Mouse (Mus musculus): ENCODE data around the gene Usp28. TPM values are rescaled to one million over a fixed set of nuclear protein-coding genes. Genes with fewer than 3 reads are reported as not detected.
A peak's percentile ranks its signal among the peaks of the same experiment; 100 is the strongest.

Usp28 gene
- total RNA-seq, 2 experiments from 2014 or later, result 0.76 to 11.3 TPM

- ATAC-seq (replicated peaks; ENCODE audit: low FRiP score, poor library complexity, severe bottlenecking), result no peak
Measured at GRCm38 (mm10) chr9:48999256-48999655, 14.1 kb downstream of the Usp28 start.

GRCm38 (mm10) chr9:49015824-49016223, 30.6 kb downstream of the Usp28 start:
- ATAC-seq (replicated peaks; ENCODE audit: low FRiP score, poor library complexity, severe bottlenecking), result no peak

- no peak for ATAC-seq (replicated peaks; ENCODE audit: low FRiP score, poor library complexity, severe bottlenecking)
Measured at GRCm38 (mm10) chr9:49021289-49021688, 36.1 kb downstream of the Usp28 start.

- no peak for ATAC-seq (replicated peaks; ENCODE audit: low FRiP score, poor library complexity, severe bottlenecking)
Measured at GRCm38 (mm10) chr9:49023956-49024355, 38.8 kb downstream of the Usp28 start.

GRCm38 (mm10) chr9:49024529-49024928, 39.4 kb downstream of the Usp28 start:
- ATAC-seq (replicated peaks; ENCODE audit: low FRiP score, poor library complexity, severe bottlenecking), result no peak

GRCm38 (mm10) chr9:49034764-49035163, 49.6 kb downstream of the Usp28 start:
- ATAC-seq (replicated peaks; ENCODE audit: low FRiP score, poor library complexity, severe bottlenecking), result no peak

- ATAC-seq (replicated peaks; ENCODE audit: low FRiP score, poor library complexity, severe bottlenecking), result no peak
Measured at GRCm38 (mm10) chr9:49050901-49051300, 65.7 kb downstream of the Usp28 start.

- ATAC-seq (replicated peaks; ENCODE audit: low FRiP score, poor library complexity, severe bottlenecking), result no peak
Measured at GRCm38 (mm10) chr9:49051349-49051748, 66.2 kb downstream of the Usp28 start.

GRCm38 (mm10) chr9:49054028-49054427, 68.9 kb downstream of the Usp28 start:
- no peak for ATAC-seq (replicated peaks; ENCODE audit: low FRiP score, poor library complexity, severe bottlenecking)

GRCm38 (mm10) chr9:49055333-49056205, 70.4 kb downstream of the Usp28 start, which contains the start of gene Zw10:
Zw10 (plus strand) TSS chr9:49055613.
- ATAC-seq (replicated peaks; ENCODE audit: low FRiP score, poor library complexity, severe bottlenecking), result peak; percentile 96

GRCm38 (mm10) chr9:49076847-49077246, 91.7 kb downstream of the Usp28 start:
- no peak for ATAC-seq (replicated peaks; ENCODE audit: low FRiP score, poor library complexity, severe bottlenecking)

- no peak for ATAC-seq (replicated peaks; ENCODE audit: low FRiP score, poor library complexity, severe bottlenecking)
Measured at GRCm38 (mm10) chr9:49081107-49081506, 95.9 kb downstream of the Usp28 start, which contains the start of gene Tmprss5. Tmprss5 (plus strand) TSS chr9:49081260.

GRCm38 (mm10) chr9:49081561-49081960, 96.4 kb downstream of the Usp28 start:
- no peak for ATAC-seq (replicated peaks; ENCODE audit: low FRiP score, poor library complexity, severe bottlenecking)

GRCm38 (mm10) chr9:49087317-49087716, 102.1 kb downstream of the Usp28 start:
- no peak for ATAC-seq (replicated peaks; ENCODE audit: low FRiP score, poor library complexity, severe bottlenecking)

Other genes with a start within 250 kb of the Usp28 start
- under 0.01 TPM in 1 of 2 replicates, not detected in the other for gene Zbtb16, start 149.2 kb upstream of the Usp28 start, total RNA-seq (2015; ENCODE audit: low replicate concordance)
- 0.13 and 0.76 TPM in 2 replicates for gene Zbtb16, start 149.2 kb upstream of the Usp28 start, total RNA-seq (2017; ENCODE audit: low replicate concordance)
- not detected in 2 replicates for gene Htr3a, start 74.3 kb upstream of the Usp28 start, total RNA-seq (2015; ENCODE audit: low replicate concordance)
- not detected in 2 replicates for gene Htr3a, start 74.3 kb upstream of the Usp28 start, total RNA-seq (2017; ENCODE audit: low replicate concordance)
- gene Htr3b, start 20.4 kb upstream of the Usp28 start, total RNA-seq (2015; ENCODE audit: low replicate concordance), result not detected in 2 replicates
- gene Htr3b, start 20.4 kb upstream of the Usp28 start, total RNA-seq (2017; ENCODE audit: low replicate concordance), result not detected in 2 replicates
- 71.0 and 75.0 TPM in 2 replicates for gene Zw10, start 70.2 kb downstream of the Usp28 start, total RNA-seq (2015; ENCODE audit: low replicate concordance)
- gene Zw10, start 70.2 kb downstream of the Usp28 start, total RNA-seq (2017; ENCODE audit: low replicate concordance), result 70.2 and 90.1 TPM in 2 replicates
- not detected in 2 replicates for gene Tmprss5, start 95.9 kb downstream of the Usp28 start, total RNA-seq (2015; ENCODE audit: low replicate concordance)
- not detected in 2 replicates for gene Tmprss5, start 95.9 kb downstream of the Usp28 start, total RNA-seq (2017; ENCODE audit: low replicate concordance)

Measured in erythroid progenitor cell, adult 5-6 weeks (primary cell).